Mouse (Mus musculus): ENCODE measurements around the gene Klk8. TPM values are rescaled to one million over a fixed set of nuclear protein-coding genes. Genes with fewer than 3 reads are reported as not detected.

Gene Klk8
- polyA plus RNA-seq, 1 experiment = 12.7 TPM

DNA sequence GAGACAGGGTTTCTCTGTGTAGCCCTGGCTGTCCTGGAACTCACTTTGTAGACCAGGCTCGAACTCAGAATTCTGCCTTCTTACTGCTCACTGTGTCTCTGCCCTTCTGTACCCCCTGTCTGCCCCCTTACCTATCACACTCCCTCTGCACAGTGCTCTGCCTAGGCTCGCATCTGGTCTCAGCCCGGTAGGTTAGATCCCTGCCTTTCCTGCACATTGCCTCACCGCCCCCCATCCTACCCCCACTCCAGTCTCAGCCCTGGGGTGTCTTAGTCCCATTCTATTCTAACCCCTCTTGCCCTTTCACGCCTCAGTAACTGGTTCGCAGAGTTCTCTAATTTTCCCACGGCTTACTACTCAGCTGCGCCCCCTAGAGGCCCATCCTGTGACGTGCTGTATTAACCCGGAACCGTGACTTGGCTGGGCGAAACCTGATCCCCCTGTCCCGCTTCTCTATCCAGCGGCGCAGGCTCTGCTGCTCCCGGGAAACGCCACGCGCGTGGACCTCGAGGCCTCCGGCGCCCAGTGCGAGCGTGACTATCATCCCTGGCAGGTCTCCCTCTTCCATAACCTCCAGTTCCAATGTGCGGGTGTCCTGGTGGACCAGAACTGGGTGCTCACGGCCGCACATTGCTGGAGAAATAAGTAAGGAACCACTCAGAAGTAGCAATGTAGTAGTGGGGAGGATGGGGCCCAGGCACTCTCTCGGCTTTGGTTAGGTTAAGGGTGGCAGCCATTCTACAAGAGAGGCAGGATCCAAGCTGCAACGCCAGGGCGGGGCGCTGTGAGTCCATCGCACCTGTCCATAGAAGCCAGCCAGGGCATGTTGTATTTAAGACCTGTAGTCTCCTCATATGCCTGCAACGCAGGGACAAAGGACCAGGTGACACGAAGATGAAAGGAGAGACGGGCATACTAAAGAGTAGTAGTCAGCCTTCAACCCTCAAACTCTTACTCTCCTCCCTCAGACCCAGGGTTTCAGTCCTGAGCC lies 14.8 kb upstream of the Klk8 start:
- H3K36me3 ChIP-seq (ENCODE audit: control insufficient read depth, insufficient read depth, low read length, poor library complexity, severe bottlenecking) = no peaks in the 10 kb centered on the region
- TF ChIP-seq POLR2A (IDR thresholded peaks at IDR 0.05; ENCODE audit: insufficient read depth, low read length) (no peak), CTCF (IDR thresholded peaks at IDR 0.05; ENCODE audit: low read depth, low read length) (peak; percentile 87)
- H3K9me3 ChIP-seq (replicated peaks; ENCODE audit: control insufficient read depth, insufficient read depth, low read length, poor library complexity, severe bottlenecking) = no peaks in the 10 kb centered on the region
- H3K4me3 ChIP-seq (ENCODE audit: low read depth, low read length) = peak overlapping the region; percentile 36
- no peak overlapping the region for H3K27ac ChIP-seq (ENCODE audit: insufficient read depth, low read length)
- peaks cover 9% of the 10 kb centered on the region for H3K4me1 ChIP-seq (ENCODE audit: control insufficient read depth, insufficient read depth, low read length)
- H3K27me3 ChIP-seq (ENCODE audit: control insufficient read depth, insufficient read depth, low read length, poor library complexity, severe bottlenecking) = no peaks in the 10 kb centered on the region
- peak overlapping the region; percentile 22 for H3K9ac ChIP-seq (ENCODE audit: low read depth, poor library complexity, severe bottlenecking)

DNA sequence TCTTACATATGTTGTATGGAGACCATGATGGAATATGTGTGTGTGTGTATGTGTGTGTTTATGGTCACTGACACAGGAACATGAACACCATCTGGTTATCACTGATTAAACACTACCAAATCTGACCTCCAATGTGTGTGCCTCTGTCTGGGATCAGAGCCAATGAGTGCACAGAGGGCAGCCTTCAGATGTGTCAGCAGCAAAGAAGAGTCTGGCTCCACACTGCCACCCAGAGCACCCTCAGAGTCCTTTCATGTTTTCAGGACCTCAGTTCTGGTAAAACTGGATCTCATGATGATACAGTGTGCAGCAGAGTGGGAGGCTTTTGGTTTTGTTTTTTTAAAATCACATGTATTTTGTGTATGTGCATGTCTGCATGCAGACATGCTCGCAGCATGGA lies 12.1 kb upstream of the Klk8 start:
- Histone ChIP-seq H3K9ac (ENCODE audit: low read depth, poor library complexity, severe bottlenecking) (no peak overlapping the region), H3K4me1 (ENCODE audit: control insufficient read depth, insufficient read depth, low read length) (peaks cover 6% of the 10 kb centered on the region), H3K9me3 (replicated peaks; ENCODE audit: control insufficient read depth, insufficient read depth, low read length, poor library complexity, severe bottlenecking) (no peaks in the 10 kb centered on the region), H3K27ac (ENCODE audit: insufficient read depth, low read length) (no peak overlapping the region), H3K4me3 (ENCODE audit: low read depth, low read length) (no peak overlapping the region), H3K27me3 (ENCODE audit: control insufficient read depth, insufficient read depth, low read length, poor library complexity, severe bottlenecking) (no peaks in the 10 kb centered on the region), H3K36me3 (ENCODE audit: control insufficient read depth, insufficient read depth, low read length, poor library complexity, severe bottlenecking) (no peaks in the 10 kb centered on the region)
- TF ChIP-seq CTCF (IDR thresholded peaks at IDR 0.05; ENCODE audit: low read depth, low read length) = peak; percentile 28
- no peak for TF ChIP-seq EP300 (IDR thresholded peaks at IDR 0.05; ENCODE audit: insufficient read depth, low read depth, low read length)

DNA sequence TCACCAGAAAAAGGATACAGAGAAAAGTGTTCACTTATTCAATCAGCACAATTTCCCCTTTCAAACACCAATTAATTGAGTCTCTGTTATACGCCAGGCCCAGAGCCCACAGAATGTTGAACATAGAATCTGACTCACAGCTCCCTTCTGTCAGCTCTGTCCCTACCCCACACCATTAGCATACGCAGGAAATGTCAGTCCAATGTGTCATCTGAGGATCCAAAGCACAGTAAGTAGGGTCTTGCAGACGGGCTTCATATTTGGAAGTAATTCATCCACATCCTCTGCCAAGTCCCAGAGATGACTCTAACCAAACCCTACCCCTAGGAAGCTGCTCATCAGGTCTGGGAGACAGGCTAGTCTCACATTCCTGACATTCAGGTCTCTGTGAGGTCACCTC lies 9.3 kb upstream of the Klk8 start:
- no peaks in the 10 kb centered on the region for H3K27me3 ChIP-seq (ENCODE audit: control insufficient read depth, insufficient read depth, low read length, poor library complexity, severe bottlenecking)
- no peaks in the 10 kb centered on the region for H3K9me3 ChIP-seq (replicated peaks; ENCODE audit: control insufficient read depth, insufficient read depth, low read length, poor library complexity, severe bottlenecking)
- H3K36me3 ChIP-seq (ENCODE audit: control insufficient read depth, insufficient read depth, low read length, poor library complexity, severe bottlenecking) = no peaks in the 10 kb centered on the region
- no peak overlapping the region for H3K27ac ChIP-seq (ENCODE audit: insufficient read depth, low read length)
- TF ChIP-seq POLR2A (IDR thresholded peaks at IDR 0.05; ENCODE audit: insufficient read depth, low read length) (no peak), EP300 (IDR thresholded peaks at IDR 0.05; ENCODE audit: insufficient read depth, low read depth, low read length) (no peak), CTCF (IDR thresholded peaks at IDR 0.05; ENCODE audit: low read depth, low read length) (no peak)
- H3K9ac ChIP-seq (ENCODE audit: low read depth, poor library complexity, severe bottlenecking) = no peak overlapping the region
- no peak overlapping the region for H3K4me3 ChIP-seq (ENCODE audit: low read depth, low read length)
- H3K4me1 ChIP-seq (ENCODE audit: control insufficient read depth, insufficient read depth, low read length) = no peaks in the 10 kb centered on the region

DNA sequence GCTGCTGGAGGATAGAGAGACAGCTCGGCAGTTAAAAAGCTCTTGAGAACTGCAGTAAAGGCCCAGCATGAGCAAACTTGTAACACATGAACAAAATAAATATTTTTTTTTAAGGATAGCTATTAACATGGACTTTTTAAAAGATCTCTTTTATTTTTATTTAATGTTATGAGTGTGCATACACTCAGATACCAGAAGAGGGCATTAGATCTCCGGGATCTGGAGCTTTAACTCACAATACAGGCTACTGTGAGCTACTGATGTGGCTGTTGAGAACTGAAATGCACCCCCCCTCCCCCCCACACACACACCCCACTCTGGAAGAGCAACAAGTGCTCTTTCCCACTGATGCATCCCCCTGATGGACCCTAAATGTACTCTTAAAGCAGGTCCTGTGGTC lies 8.1 kb upstream of the Klk8 start:
- Histone ChIP-seq H3K27ac (ENCODE audit: insufficient read depth, low read length) (no peak overlapping the region), H3K9me3 (replicated peaks; ENCODE audit: control insufficient read depth, insufficient read depth, low read length, poor library complexity, severe bottlenecking) (no peaks in the 10 kb centered on the region), H3K27me3 (ENCODE audit: control insufficient read depth, insufficient read depth, low read length, poor library complexity, severe bottlenecking) (no peaks in the 10 kb centered on the region), H3K9ac (ENCODE audit: low read depth, poor library complexity, severe bottlenecking) (no peak overlapping the region), H3K4me1 (ENCODE audit: control insufficient read depth, insufficient read depth, low read length) (no peaks in the 10 kb centered on the region), H3K4me3 (ENCODE audit: low read depth, low read length) (no peak overlapping the region), H3K36me3 (ENCODE audit: control insufficient read depth, insufficient read depth, low read length, poor library complexity, severe bottlenecking) (no peaks in the 10 kb centered on the region)
- TF ChIP-seq POLR2A (IDR thresholded peaks at IDR 0.05; ENCODE audit: insufficient read depth, low read length) (no peak), CTCF (IDR thresholded peaks at IDR 0.05; ENCODE audit: low read depth, low read length) (no peak), EP300 (IDR thresholded peaks at IDR 0.05; ENCODE audit: insufficient read depth, low read depth, low read length) (no peak)

DNA sequence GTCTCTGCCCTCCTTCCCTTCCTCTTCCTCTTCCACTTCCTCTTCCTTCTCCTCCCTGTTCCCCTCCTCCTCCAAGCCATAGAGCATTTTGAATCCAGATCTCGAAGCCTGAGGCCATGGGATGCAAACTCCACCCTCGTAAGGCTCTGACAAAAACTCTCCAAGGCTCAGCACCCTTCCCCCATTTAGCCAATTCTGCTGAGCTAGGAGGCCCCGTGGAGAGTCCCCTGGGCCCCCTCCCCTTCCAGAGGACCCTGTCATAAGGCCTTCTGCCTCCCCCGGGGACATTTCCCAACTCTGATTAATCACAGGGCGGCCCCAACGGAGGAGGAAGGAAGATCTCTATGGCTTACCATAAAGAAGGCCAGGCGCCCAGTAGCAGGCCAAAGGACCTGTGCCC lies 5.8 kb upstream of the Klk8 start, which contains the start of gene Klk9:
TSS of gene Klk9 (plus strand) at position 301 of the 400 bp plus-strand sequence.
- Histone ChIP-seq H3K9me3 (replicated peaks; ENCODE audit: control insufficient read depth, insufficient read depth, low read length, poor library complexity, severe bottlenecking) (no peaks in the 10 kb centered on the region), H3K27me3 (ENCODE audit: control insufficient read depth, insufficient read depth, low read length, poor library complexity, severe bottlenecking) (no peaks in the 10 kb centered on the region), H3K27ac (ENCODE audit: insufficient read depth, low read length) (no peak within 1 kb of the TSS), H3K4me1 (ENCODE audit: control insufficient read depth, insufficient read depth, low read length) (no peaks in the 10 kb centered on the region), H3K9ac (ENCODE audit: low read depth, poor library complexity, severe bottlenecking) (no peak within 1 kb of the TSS), H3K4me3 (ENCODE audit: low read depth, low read length) (no peak within 1 kb of the TSS), H3K36me3 (ENCODE audit: control insufficient read depth, insufficient read depth, low read length, poor library complexity, severe bottlenecking) (no peaks in the 10 kb centered on the region)
- TF ChIP-seq CTCF (IDR thresholded peaks at IDR 0.05; ENCODE audit: low read depth, low read length) (no peak), POLR2A (IDR thresholded peaks at IDR 0.05; ENCODE audit: insufficient read depth, low read length) (no peak), EP300 (IDR thresholded peaks at IDR 0.05; ENCODE audit: insufficient read depth, low read depth, low read length) (no peak)

DNA sequence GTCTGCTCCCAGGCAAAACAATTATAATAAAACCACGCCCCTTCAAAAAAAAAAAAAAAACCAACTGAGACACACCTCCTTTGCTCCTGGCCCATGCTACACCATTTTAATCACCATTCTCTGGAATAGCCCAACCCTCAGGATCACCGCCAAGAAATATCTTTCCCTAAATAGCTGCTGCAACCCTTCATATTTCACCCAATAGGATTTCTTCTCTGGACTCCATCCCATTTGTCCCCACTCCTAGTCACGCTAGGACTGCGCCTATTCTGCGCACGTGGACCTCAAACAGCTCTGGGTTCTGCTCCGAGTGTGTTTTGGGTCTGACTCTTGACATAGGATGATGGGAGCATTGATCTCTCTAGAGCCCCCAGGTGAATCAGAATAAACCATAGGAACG lies 1.0 kb upstream of the Klk8 start:
- Histone ChIP-seq H3K4me1 (ENCODE audit: control insufficient read depth, insufficient read depth, low read length) (no peaks in the 10 kb centered on the region), H3K27me3 (ENCODE audit: control insufficient read depth, insufficient read depth, low read length, poor library complexity, severe bottlenecking) (no peaks in the 10 kb centered on the region), H3K9ac (ENCODE audit: low read depth, poor library complexity, severe bottlenecking) (peak overlapping the region; percentile 46), H3K36me3 (ENCODE audit: control insufficient read depth, insufficient read depth, low read length, poor library complexity, severe bottlenecking) (no peaks in the 10 kb centered on the region), H3K4me3 (ENCODE audit: low read depth, low read length) (peak overlapping the region; percentile 63), H3K27ac (ENCODE audit: insufficient read depth, low read length) (no peak overlapping the region), H3K9me3 (replicated peaks; ENCODE audit: control insufficient read depth, insufficient read depth, low read length, poor library complexity, severe bottlenecking) (no peaks in the 10 kb centered on the region)
- no peak for TF ChIP-seq POLR2A (IDR thresholded peaks at IDR 0.05; ENCODE audit: insufficient read depth, low read length)
- TF ChIP-seq CTCF (IDR thresholded peaks at IDR 0.05; ENCODE audit: low read depth, low read length) = no peak
- TF ChIP-seq EP300 (IDR thresholded peaks at IDR 0.05; ENCODE audit: insufficient read depth, low read depth, low read length) = no peak
